Mouse (Mus musculus) heart, adult 18-20 months (tissue): Measurements from ENCODE around the gene Hspb8. TPM values are rescaled to one million over a fixed set of nuclear protein-coding genes. Genes with fewer than 3 reads are reported as not detected.
"Not testable (repeated sequence)": the region's sequence is repeated elsewhere in the genome, so short reads cannot be mapped to it uniquely, and the experiment has no call there.

Experiments
- DNase-seq, 2 experiments: peaks; one replicate each; pipeline ENCODE4 v3.0.0; 2021 to 2022; ENCODE audit warnings: mixed read lengths in 1 of 2
- total RNA-seq, 2 experiments: library from RNA; stranded (reverse); gene quantifications; 2 replicates each; pipeline ENCODE4 v1.2.3; 2021

The Hspb8 gene
- total RNA-seq, 2 experiments from 2014 or later, result 423 to 471 TPM

GRCm38 (mm10) chr5:116392603-116393002, 30.1 kb downstream of the Hspb8 start:
- peak; percentile 35 to 74 for DNase-seq

DNA sequence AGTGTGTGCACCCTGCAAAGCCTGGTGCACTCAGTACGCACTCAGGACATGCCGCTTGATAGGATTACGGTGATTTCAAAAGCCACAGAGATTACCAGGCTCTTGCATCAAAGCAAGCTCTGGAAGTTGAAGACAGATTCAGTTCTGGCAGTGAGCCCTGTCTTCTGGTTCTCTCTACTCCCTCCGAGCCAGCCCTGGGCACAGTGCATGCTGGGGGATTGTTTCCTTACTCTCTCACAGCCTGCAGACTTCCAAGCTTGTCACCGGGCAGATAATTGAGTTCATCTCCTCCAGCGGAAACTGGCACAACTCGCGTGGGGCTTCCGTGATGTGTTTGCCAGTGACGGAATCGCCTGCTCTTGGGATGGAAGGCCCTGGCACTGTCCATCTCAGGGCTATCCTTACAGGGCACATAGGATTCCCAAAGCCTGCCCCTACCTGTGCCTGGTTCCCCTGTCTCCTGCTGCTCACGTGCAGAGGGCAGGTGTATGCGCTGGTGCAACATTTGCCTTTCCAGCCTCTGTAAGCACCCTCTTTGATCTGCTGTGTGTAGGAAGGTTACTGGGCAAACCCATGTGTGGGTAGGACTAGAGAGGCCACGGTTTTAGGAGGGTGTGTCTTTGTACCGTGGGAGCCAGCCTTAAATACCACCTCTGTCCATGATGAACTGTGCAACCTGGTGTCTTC, 32.7 kb downstream of the Hspb8 start:
- peak; percentile 45 to 58 for DNase-seq

DNA sequence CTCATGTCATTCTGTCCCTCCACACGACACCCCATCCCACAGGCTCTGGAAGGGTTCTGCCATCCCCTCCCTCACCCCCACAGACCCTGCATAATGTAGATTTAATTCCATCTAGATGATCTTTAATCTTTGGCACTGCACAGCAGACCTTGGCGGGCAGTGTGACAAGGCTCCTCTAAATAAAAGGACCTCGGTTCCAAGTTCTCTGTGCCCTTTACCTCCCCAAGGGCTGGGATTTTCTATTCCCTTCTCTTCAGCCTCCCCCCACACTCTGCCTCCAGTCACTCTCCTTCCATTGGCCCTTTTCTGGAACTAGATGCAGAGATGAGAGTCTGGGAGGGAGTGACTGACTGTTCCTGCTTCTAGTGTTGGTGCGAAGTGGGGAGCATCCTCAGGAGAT, 33.3 kb downstream of the Hspb8 start:
- no peak for DNase-seq

GRCm38 (mm10) chr5:116387302-116387935, 35.2 kb downstream of the Hspb8 start:
- DNase-seq, result no peak

GRCm38 (mm10) chr5:116386020-116386419, 36.6 kb downstream of the Hspb8 start:
- peak; percentile 23 to 82 for DNase-seq

DNA sequence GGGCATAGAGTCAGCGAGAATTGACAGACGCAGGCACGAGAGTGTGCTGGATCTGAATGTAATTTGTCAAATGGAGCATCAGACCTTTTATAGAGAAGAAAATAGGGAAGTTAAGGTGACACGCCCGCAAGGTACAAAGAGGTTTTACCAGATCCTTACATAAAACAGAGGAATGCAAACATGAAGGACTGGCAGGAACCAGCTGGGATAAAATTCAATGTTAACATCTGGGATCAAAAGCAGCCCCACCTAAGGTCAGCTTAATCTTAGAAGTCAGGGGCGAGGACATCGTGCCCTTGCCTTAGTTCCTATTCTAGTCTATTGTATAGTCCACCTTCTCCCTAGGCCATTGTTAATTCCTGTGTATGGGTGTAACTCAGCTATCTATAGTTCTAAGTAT, 40.0 kb downstream of the Hspb8 start:
- DNase-seq, result not testable (repeated sequence)

DNA sequence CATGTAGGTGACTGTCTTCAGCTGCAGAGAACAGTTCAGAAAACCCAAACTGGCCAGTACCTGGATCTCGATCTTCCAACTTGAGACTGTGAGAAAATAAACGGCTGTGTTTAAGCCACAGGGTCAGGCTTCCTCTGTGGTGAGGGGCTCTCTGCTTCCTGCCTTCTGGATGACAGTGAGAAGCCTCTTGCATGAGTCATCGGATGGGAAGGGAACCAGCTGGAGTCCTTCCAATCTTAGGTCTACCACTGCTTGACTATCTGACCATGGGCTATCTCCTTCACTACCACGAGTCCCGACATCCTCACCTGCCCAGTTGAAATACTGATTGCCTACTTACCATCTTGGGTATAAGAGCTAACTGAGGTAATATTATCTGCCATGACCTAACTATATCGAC, 40.9 kb downstream of the Hspb8 start:
- no peak for DNase-seq

- DNase-seq, result no peak
These were observed 41.4 kb downstream of the Hspb8 start for GRCm38 (mm10) chr5:116381217-116381616.

- no peak for DNase-seq
These were observed 42.3 kb downstream of the Hspb8 start for GRCm38 (mm10) chr5:116380384-116380783.

GRCm38 (mm10) chr5:116378872-116379271, 43.8 kb downstream of the Hspb8 start:
- no peak for DNase-seq

GRCm38 (mm10) chr5:116367923-116368322, 54.7 kb downstream of the Hspb8 start:
- DNase-seq, result no peak

GRCm38 (mm10) chr5:116366889-116367682, 55.6 kb downstream of the Hspb8 start:
- no peak for DNase-seq

GRCm38 (mm10) chr5:116361342-116361741, 61.3 kb downstream of the Hspb8 start:
- no peak for DNase-seq

DNA sequence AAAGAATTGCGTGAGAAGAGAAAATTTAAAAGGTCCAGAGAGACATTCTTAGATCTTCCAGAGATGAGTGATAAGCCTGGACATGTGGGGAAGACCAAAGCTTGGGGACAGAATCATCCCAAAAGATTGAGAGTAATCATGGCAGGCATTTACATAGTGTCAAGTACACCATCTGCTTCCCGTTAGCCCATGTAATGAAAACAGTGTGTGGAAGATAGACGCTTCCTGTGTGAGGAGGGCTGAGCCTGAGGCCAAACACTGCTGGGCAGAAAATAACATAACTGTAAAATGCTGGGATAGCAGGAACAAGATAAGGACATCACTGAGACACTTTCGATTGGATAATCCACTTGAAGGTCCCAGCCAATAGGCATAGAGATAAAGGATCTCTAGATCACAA, 61.9 kb downstream of the Hspb8 start:
- no peak for DNase-seq

Other genes starting within 250 kb of the Hspb8 start
- gene Ccdc60, start 133.9 kb downstream of the Hspb8 start, total RNA-seq, result under 1 TPM in 1 of 2 experiments, not detected in 1; 0.08 TPM
- gene Srrm4, start 169.0 kb upstream of the Hspb8 start, total RNA-seq, result 10 to 100 TPM in 1 of 2 experiments, 1 to 10 TPM in 1; 7.2 to 12.0 TPM